Mouse (Mus musculus): ENCODE data around the gene Slc30a9.

DNA sequence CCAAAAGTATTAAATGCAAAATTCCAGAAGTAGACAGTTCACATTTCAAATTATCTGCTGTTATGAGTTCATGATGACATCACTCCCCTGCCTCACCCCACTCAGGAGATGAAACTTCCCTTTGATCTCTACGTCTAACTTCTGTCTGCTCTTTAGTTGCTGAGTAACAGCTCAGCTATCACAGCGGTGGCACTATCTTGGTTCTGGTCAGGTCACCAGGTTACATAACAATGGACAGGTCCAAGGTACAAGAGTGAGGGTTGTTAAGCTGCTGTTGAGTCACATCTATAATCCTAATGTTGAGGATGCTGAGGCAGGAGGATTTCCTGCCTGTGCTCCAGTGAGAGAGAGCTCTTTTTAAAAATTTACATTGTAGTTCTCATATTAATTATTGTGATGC is 56.2 kb downstream of the Slc30a9 start:
- TF ChIP-seq CTCF (IDR thresholded peaks at IDR 0.05; ENCODE audit: low read depth, low read length): no peak
- no peak for TF ChIP-seq POLR2A (IDR thresholded peaks at IDR 0.05; ENCODE audit: borderline replicate concordance, low read depth, low read length)
